Mouse (Mus musculus) intestine, postnatal 0 days (tissue): Measurements from ENCODE around the gene Samd4b. TPM values are rescaled to one million over a fixed set of nuclear protein-coding genes. Genes with fewer than 3 reads are reported as not detected.
"Not testable (repeated sequence)": the region's sequence is repeated elsewhere in the genome, so short reads cannot be mapped to it uniquely, and the experiment has no call there.

Experiments
- ATAC-seq: fragments of 200-750 bp; cut with Nextera tagmentation; 2 replicates; pipeline ENCODE4 v1.8.0; 2017; ENCODE audit warnings: mild to moderate bottlenecking, moderate TSS enrichment, moderate library complexity
- H3K27ac ChIP-seq: fragments of 300-500 bp; sonication (generic); 2 replicates; pipeline ENCODE4 v1.5.1; 2014; ENCODE audit warnings: mild to moderate bottlenecking, low read depth, low read length, moderate library complexity
- H3K27me3 ChIP-seq: fragments of 300-500 bp; sonication (generic); replicated peaks from 2 replicates; pipeline ENCODE4 v1.6.1; 2014; ENCODE audit warnings: low read length, mixed read lengths; ENCODE audit not compliant: control insufficient read depth, insufficient read depth
- H3K36me3 ChIP-seq: fragments of 300-500 bp; sonication (generic); 2 replicates; pipeline ENCODE4 v1.6.1; 2014; ENCODE audit warnings: mild to moderate bottlenecking, moderate library complexity; ENCODE audit not compliant: control insufficient read depth, insufficient read depth
- H3K4me1 ChIP-seq: fragments of 300-500 bp; sonication (generic); replicated peaks from 2 replicates; pipeline ENCODE4 v1.6.1; 2014; ENCODE audit warnings: antibody characterized with exemption, low read length, mixed read lengths; ENCODE audit not compliant: control insufficient read depth, insufficient read depth
- H3K4me2 ChIP-seq: fragments of 300-500 bp; sonication (generic); replicated peaks from 2 replicates; pipeline ENCODE4 v1.6.1; 2014; ENCODE audit warnings: low read depth, mild to moderate bottlenecking, moderate library complexity
- H3K4me3 ChIP-seq: fragments of 300-500 bp; sonication (generic); 2 replicates; pipeline ENCODE4 v1.5.1; 2014; ENCODE audit warnings: low read depth, low read length
- H3K9ac ChIP-seq: fragments of 300-500 bp; sonication (generic); 2 replicates; pipeline ENCODE4 v1.6.1; 2014; ENCODE audit warnings: mild to moderate bottlenecking, low read depth, low read length
- H3K9me3 ChIP-seq: fragments of 300-500 bp; sonication (generic); 2 replicates; pipeline ENCODE4 v1.6.1; 2016; ENCODE audit warnings: mixed run types; ENCODE audit not compliant: control insufficient read depth
- CTCF ChIP-seq: sonication (generic); IDR thresholded peaks from 2 replicates; pipeline ENCODE4 v1.5.1; 2016; ENCODE audit warnings: low read depth, mild to moderate bottlenecking, control low read depth, antibody characterized with exemption, moderate library complexity
- WGBS: fragments of 180-500 bp; shearing (Covaris S2); extraction: QIAGEN DNeasy Blood & Tissue Kit; methylation state at CpG from one replicate; pipeline ENCODE4 v1.1.7; 2014; 5-methylcytosine and 5-hydroxymethylcytosine counted together
- polyA plus RNA-seq: library from polyadenylated mRNA; unstranded; fragments of >200 nt; fragmentation: Nextera tagmentation; extraction: Ambion mirVana; gene quantifications from 2 replicates; pipeline ENCODE4 v1.2.1, GENCODE M21; 2015

The Samd4b gene
- polyA plus RNA-seq, 1 experiment from 2014 or later: 13.4 TPM

DNA sequence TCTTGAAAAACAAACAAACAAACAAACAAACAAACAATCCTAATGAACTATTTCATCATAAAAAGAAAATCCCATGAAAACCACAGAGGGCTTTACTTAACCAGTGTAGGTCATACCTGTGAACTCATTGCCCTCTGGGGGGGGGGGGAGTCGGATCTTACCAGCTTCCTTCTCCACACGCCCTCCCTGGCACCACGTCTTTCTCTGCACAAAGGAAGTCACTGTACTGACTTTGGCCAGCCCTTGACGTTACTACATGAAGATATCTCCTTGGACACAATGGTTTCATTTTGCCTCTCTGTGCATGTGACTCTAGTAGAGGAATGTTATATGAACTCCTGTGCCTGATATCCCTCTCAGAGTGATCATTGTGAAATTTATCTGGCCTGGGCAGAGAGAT, 36.2 kb upstream of the Samd4b start:
- Histone ChIP-seq H3K27me3 (peaks cover 18% of the 10 kb centered on the region), H3K27ac (no peak overlapping the region), H3K4me1 (no peaks in the 10 kb centered on the region), H3K9ac (no peak overlapping the region), H3K36me3 (no peaks in the 10 kb centered on the region), H3K9me3 (no peaks in the 10 kb centered on the region), H3K4me3 (no peak overlapping the region), H3K4me2 (no peak overlapping the region)
- no peak for TF ChIP-seq CTCF
- ATAC-seq: no peak
- 43% methylated on average over 4 of the region's 4 CpGs for WGBS

- H3K9ac ChIP-seq: no peak within 1 kb of the TSS
These were observed 33.1 kb upstream of the Samd4b start, which contains the start of gene Acp7 for GRCm38 (mm10) chr7:28631073-28631472. Gene Acp7 (minus strand): TSS chr7:28631332.

DNA sequence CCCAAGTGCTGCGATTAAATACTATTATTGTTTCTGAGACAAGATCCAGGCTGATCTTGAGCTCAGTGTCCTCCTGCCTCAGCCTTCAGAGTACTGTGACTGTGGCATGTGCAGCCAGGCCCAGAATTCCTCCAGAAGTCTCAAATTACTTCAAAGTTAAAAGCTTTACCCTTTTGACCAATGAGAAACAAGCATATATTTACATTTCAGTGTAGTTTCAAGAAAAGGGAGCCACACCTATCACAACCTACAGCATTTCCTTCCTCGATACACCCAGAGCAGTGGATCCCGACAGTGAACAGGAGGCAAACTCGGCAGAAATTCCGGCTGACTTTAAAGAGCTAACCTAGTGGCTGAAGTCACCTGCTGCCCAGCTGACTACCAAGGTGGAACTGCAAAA, 26.8 kb upstream of the Samd4b start:
- Histone ChIP-seq H3K27me3 (peaks cover 15% of the 10 kb centered on the region), H3K27ac (no peak overlapping the region), H3K36me3 (no peaks in the 10 kb centered on the region), H3K4me1 (no peaks in the 10 kb centered on the region), H3K4me2 (no peak overlapping the region), H3K4me3 (no peak overlapping the region), H3K9ac (no peak overlapping the region), H3K9me3 (no peaks in the 10 kb centered on the region)
- no peak for ATAC-seq
- WGBS: 53% methylated on average over 5 of the region's 5 CpGs
- no peak for TF ChIP-seq CTCF

More at GRCm38 (mm10) chr7:28631073-28631472, 33.1 kb upstream of the Samd4b start, which contains the start of gene Acp7:
- H3K4me3 ChIP-seq: peak within 1 kb of the TSS; percentile 16; the same call in 1 of the 2 replicates
- peak within 1 kb of the TSS; percentile 30 for H3K4me2 ChIP-seq
- TF ChIP-seq CTCF: no peak
- H3K27me3 ChIP-seq: peaks cover 26% of the 10 kb centered on the region
- WGBS: 32% methylated on average over 10 of the region's 10 CpGs
- ATAC-seq: no peak
- no peaks in the 10 kb centered on the region for H3K4me1 ChIP-seq
- no peaks in the 10 kb centered on the region for H3K9me3 ChIP-seq
- no peaks in the 10 kb centered on the region for H3K36me3 ChIP-seq
- H3K27ac ChIP-seq: no peak within 1 kb of the TSS

DNA sequence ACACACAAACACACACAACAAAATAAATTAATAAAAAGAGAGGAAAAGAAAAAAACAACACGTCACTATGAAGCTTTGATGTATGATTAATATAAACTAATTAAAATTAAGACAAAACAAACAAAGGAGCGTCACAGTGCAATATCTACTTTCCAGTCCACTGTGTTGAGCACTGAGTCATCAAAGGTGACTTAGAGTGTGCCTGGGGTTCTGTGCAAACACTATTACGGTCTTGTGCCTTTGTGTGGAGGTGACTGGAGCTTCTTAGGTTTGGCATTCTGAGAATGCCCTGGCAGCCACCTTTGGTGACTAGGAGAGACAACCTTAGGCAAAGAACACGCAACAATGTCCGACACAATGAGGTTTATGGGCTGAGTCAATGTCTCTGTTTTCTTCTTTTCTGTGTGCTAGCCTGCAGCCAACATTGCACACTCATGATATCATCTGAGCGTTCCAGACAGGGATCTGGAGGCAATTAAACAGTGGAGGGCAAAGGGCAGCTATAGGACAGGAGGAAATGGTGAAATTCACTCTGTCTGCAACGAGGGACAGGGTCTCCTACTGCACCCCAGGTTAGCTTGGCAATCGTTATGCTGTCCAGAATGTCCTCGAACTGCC, 21.3 kb upstream of the Samd4b start:
- TF ChIP-seq CTCF: no peak
- H3K4me1 ChIP-seq: no peaks in the 10 kb centered on the region
- no peak overlapping the region for H3K27ac ChIP-seq
- H3K4me2 ChIP-seq: no peak overlapping the region
- H3K4me3 ChIP-seq: no peak overlapping the region
- H3K27me3 ChIP-seq: no peaks in the 10 kb centered on the region
- no peaks in the 10 kb centered on the region for H3K36me3 ChIP-seq
- peak; percentile 68 for ATAC-seq
- H3K9ac ChIP-seq: no peak overlapping the region
- H3K9me3 ChIP-seq: no peaks in the 10 kb centered on the region
- WGBS: 32% methylated on average over 9 of the region's 9 CpGs

DNA sequence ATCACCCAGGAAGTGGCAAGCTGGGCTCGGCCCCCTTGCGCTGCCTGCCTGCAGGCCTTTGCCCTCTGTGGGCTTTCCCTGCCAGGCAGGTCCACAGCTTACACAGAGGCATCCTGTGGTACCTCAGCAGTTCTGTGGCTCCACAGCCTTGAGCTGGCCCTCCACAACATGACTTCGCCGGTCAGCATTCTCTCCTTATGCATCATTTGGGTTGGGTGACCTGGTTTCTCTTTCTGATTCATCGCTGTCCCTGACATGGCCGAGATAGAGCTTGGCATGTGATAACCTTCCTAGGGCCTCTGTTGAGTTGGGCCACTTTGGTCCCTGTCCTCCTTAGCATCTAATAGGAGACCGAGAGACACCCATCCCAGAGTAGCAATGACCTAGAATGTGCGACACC, 8.0 kb upstream of the Samd4b start:
- 88% methylated on average over 8 of the region's 8 CpGs for WGBS
- H3K4me3 ChIP-seq: no peak overlapping the region
- H3K4me2 ChIP-seq: no peak overlapping the region
- no peaks in the 10 kb centered on the region for H3K27me3 ChIP-seq
- no peak for ATAC-seq
- H3K27ac ChIP-seq: no peak overlapping the region
- no peaks in the 10 kb centered on the region for H3K4me1 ChIP-seq
- no peaks in the 10 kb centered on the region for H3K36me3 ChIP-seq
- no peaks in the 10 kb centered on the region for H3K9me3 ChIP-seq
- TF ChIP-seq CTCF: no peak
- no peak overlapping the region for H3K9ac ChIP-seq

- not testable (repeated sequence) for H3K9ac ChIP-seq, H3K4me2 ChIP-seq, H3K27ac ChIP-seq, H3K9me3 ChIP-seq, H3K36me3 ChIP-seq, H3K27me3 ChIP-seq, H3K4me1 ChIP-seq, H3K4me3 ChIP-seq, ATAC-seq
- peak; percentile 39 for TF ChIP-seq CTCF
- 78% methylated on average over 2 of the region's 2 CpGs for WGBS
These were observed 5.8 kb upstream of the Samd4b start for GRCm38 (mm10) chr7:28603788-28604187.
